Mouse (Mus musculus): ENCODE data around the gene Ddx43.

Ddx43 gene

GRCm38 (mm10) chr9:78374397-78374796 lies 21.2 kb upstream of the Ddx43 start:
- no peak for DNase-seq

- no peak for DNase-seq
Measured at GRCm38 (mm10) chr9:78374885-78375389, 20.6 kb upstream of the Ddx43 start.

GRCm38 (mm10) chr9:78375486-78375885 lies 20.1 kb upstream of the Ddx43 start:
- no peak for DNase-seq

- no peak for DNase-seq
Measured at GRCm38 (mm10) chr9:78377546-78377945, 18.0 kb upstream of the Ddx43 start.

GRCm38 (mm10) chr9:78378113-78378785 lies 17.3 kb upstream of the Ddx43 start, which contains the start of gene Ooep:
Ooep (minus strand) TSS chr9:78378725.
- DNase-seq, result no peak

- no peak for DNase-seq
Measured at GRCm38 (mm10) chr9:78385893-78386292, 9.7 kb upstream of the Ddx43 start.

GRCm38 (mm10) chr9:78386947-78387346 lies 8.6 kb upstream of the Ddx43 start:
- DNase-seq, result no peak

GRCm38 (mm10) chr9:78389981-78390380 lies 5.6 kb upstream of the Ddx43 start:
- DNase-seq, result no peak

- DNase-seq, result no peak
Measured at GRCm38 (mm10) chr9:78393741-78394140, 1.8 kb upstream of the Ddx43 start.

GRCm38 (mm10) chr9:78394602-78395001 lies 975 bp upstream of the Ddx43 start:
- DNase-seq, result no peak

GRCm38 (mm10) chr9:78395244-78395629 lies 340 bp upstream of the Ddx43 start:
- no peak for DNase-seq

- DNase-seq, result no peak
Measured at GRCm38 (mm10) chr9:78396517-78396916, 940 bp downstream of the Ddx43 start.

GRCm38 (mm10) chr9:78400570-78400969 lies 5.0 kb downstream of the Ddx43 start:
- DNase-seq, result no peak

GRCm38 (mm10) chr9:78401596-78401995 lies 6.0 kb downstream of the Ddx43 start:
- DNase-seq, result no peak

GRCm38 (mm10) chr9:78427362-78427781 lies 31.8 kb downstream of the Ddx43 start:
- DNase-seq, result no peak

GRCm38 (mm10) chr9:78428185-78428584 lies 32.6 kb downstream of the Ddx43 start:
- no peak for DNase-seq

- no peak for DNase-seq
Measured at GRCm38 (mm10) chr9:78428870-78429432, 33.4 kb downstream of the Ddx43 start.

GRCm38 (mm10) chr9:78429551-78429950 lies 34.0 kb downstream of the Ddx43 start:
- DNase-seq, result no peak

- DNase-seq, result no peak
Measured at GRCm38 (mm10) chr9:78430486-78430885, 34.9 kb downstream of the Ddx43 start.

GRCm38 (mm10) chr9:78432471-78432870 lies 36.9 kb downstream of the Ddx43 start:
- no peak for DNase-seq

GRCm38 (mm10) chr9:78439426-78439825 lies 43.8 kb downstream of the Ddx43 start:
- DNase-seq, result no peak

GRCm38 (mm10) chr9:78442237-78442578 lies 46.6 kb downstream of the Ddx43 start:
- DNase-seq, result no peak

- peak; percentile 39 to 43 for DNase-seq
Measured at GRCm38 (mm10) chr9:78442579-78443392, 47.2 kb downstream of the Ddx43 start, which contains the start of gene Cgas. Cgas (minus strand) TSS chr9:78443237.

GRCm38 (mm10) chr9:78447606-78447972 lies 52.0 kb downstream of the Ddx43 start:
- DNase-seq, result no peak
